Mouse (Mus musculus): ENCODE measurements around the gene Atp1a3. TPM values are rescaled to one million over a fixed set of nuclear protein-coding genes. Genes with fewer than 3 reads are reported as not detected.

The Atp1a3 gene
- polyA plus RNA-seq, 1 experiment = 25.7 TPM

- Histone ChIP-seq H3K9me3 (peaks cover 8% of the 10 kb centered on the region; the same call in 1 of the 2 replicates), H3K36me3 (replicated peaks; ENCODE audit: low read length) (no peaks in the 10 kb centered on the region), H3K4me3 (replicated peaks) (no peak overlapping the region), H3K27me3 (replicated peaks) (peaks cover 20% of the 10 kb centered on the region), H3K4me1 (peaks cover 36% of the 10 kb centered on the region)
- TF ChIP-seq FLI1 (IDR thresholded peaks at IDR 0.05; ENCODE audit: low read length) = no peak
- TF ChIP-seq GATA1 (IDR thresholded peaks at IDR 0.05; ENCODE audit: borderline replicate concordance, low read length) = no peak
These were observed 22.4 kb downstream of the Atp1a3 start for GRCm38 (mm10) chr7:24983396-24983795.

DNA sequence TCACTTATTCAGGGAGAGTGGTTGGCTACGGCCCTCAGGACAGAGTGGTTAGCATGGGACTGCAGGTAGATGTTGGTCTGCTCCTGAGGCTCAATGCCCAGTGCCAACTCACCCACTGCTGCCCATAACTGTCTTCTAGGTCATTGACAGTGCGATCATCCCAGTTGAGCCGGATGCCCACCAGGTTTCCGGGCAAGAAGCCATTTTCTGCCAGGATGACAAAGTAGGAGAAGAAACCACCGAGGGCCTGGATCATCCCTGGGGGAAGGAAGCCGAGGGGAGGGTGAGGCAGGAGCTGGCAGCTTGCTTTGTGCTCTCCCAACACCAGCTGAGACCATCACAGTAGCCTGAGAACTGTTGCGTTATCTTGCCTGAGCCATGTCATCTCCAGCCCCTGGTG is 25.3 kb downstream of the Atp1a3 start:
- Histone ChIP-seq H3K4me1 (peaks cover 36% of the 10 kb centered on the region), H3K27me3 (replicated peaks) (peaks cover 17% of the 10 kb centered on the region), H3K9me3 (peaks cover 6% of the 10 kb centered on the region; the same call in 1 of the 2 replicates), H3K4me3 (replicated peaks) (no peak overlapping the region), H3K36me3 (replicated peaks; ENCODE audit: low read length) (no peaks in the 10 kb centered on the region)
- TF ChIP-seq FLI1 (IDR thresholded peaks at IDR 0.05; ENCODE audit: low read length) = no peak
- no peak for TF ChIP-seq GATA1 (IDR thresholded peaks at IDR 0.05; ENCODE audit: borderline replicate concordance, low read length)

- peaks cover 17% of the 10 kb centered on the region for H3K27me3 ChIP-seq (replicated peaks)
- no peaks in the 10 kb centered on the region for H3K9me3 ChIP-seq
- H3K36me3 ChIP-seq (replicated peaks; ENCODE audit: low read length) = no peaks in the 10 kb centered on the region
- H3K4me3 ChIP-seq (replicated peaks) = peak overlapping the region; percentile 72
- no peak for TF ChIP-seq GATA1 (IDR thresholded peaks at IDR 0.05; ENCODE audit: borderline replicate concordance, low read length)
- TF ChIP-seq FLI1 (IDR thresholded peaks at IDR 0.05; ENCODE audit: low read length) = no peak
- peaks cover 50% of the 10 kb centered on the region for H3K4me1 ChIP-seq
These were observed 27.0 kb downstream of the Atp1a3 start for GRCm38 (mm10) chr7:24978781-24979180.

- no peak for TF ChIP-seq GATA1 (IDR thresholded peaks at IDR 0.05; ENCODE audit: borderline replicate concordance, low read length)
- TF ChIP-seq FLI1 (IDR thresholded peaks at IDR 0.05; ENCODE audit: low read length) = no peak
These were observed 30.7 kb downstream of the Atp1a3 start for GRCm38 (mm10) chr7:24974893-24975595.

GRCm38 (mm10) chr7:24973902-24974301 is 31.9 kb downstream of the Atp1a3 start:
- H3K4me1 ChIP-seq = peaks cover 56% of the 10 kb centered on the region

More at GRCm38 (mm10) chr7:24974893-24975595, 30.7 kb downstream of the Atp1a3 start:
- Histone ChIP-seq H3K27me3 (replicated peaks) (peaks cover 4% of the 10 kb centered on the region), H3K36me3 (replicated peaks; ENCODE audit: low read length) (peaks cover 15% of the 10 kb centered on the region), H3K4me3 (replicated peaks) (peak overlapping the region; percentile 74), H3K9me3 (no peaks in the 10 kb centered on the region), H3K4me1 (peaks cover 65% of the 10 kb centered on the region)

GRCm38 (mm10) chr7:24973208-24973607 is 32.5 kb downstream of the Atp1a3 start:
- H3K4me3 ChIP-seq (replicated peaks) = peak overlapping the region; percentile 99

More at GRCm38 (mm10) chr7:24973902-24974301, 31.9 kb downstream of the Atp1a3 start:
- Histone ChIP-seq H3K27me3 (replicated peaks) (peaks cover 4% of the 10 kb centered on the region), H3K9me3 (no peaks in the 10 kb centered on the region), H3K4me3 (replicated peaks) (no peak overlapping the region), H3K36me3 (replicated peaks; ENCODE audit: low read length) (peaks cover 25% of the 10 kb centered on the region)
- TF ChIP-seq FLI1 (IDR thresholded peaks at IDR 0.05; ENCODE audit: low read length) (no peak), GATA1 (IDR thresholded peaks at IDR 0.05; ENCODE audit: borderline replicate concordance, low read length) (no peak)

DNA sequence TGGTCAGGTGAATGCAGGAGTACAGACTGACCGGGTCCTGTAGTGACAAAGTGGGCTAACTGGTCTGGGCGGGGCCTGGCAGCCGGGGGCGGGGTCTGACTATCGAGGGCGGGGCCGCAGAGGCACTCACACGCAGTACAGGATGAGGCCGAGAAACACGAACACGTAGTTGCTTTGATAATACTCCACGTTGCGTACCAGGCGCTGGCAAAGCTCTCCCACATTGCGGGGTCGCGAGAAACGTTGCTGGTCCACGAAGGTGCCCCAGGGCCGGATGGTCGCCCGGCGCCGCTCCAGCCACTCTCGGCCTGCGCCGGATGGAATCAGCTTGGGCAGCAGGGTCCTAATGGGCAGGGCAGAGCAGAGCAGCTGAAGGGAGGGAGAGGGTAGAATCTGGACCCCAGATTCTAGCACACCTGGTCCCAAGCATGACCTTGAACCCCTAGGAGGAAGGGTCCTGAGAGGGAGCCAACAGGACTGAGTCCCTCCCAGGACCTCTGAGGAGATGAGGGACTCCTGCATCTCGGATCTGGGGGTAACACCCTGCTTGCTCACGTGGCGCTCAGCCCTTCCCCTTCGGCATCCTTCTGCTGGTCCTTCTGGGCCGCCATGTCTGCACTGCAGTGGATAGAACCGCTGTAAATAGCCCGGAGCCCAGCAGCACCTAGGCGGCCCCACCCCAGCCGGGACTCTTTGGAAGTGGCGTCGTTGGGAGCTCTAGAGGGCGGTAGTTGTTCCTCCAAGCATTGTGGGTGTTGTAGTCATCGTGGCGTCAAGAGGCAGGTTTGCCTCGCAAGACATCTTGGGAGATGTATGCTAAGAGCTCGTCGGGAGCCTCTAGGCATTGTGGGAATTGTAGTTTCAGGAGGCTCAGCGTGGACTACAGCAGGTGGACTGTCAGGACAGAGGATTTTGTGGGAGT is 33.5 kb downstream of the Atp1a3 start, which contains the start of gene Rabac1:
Gene Rabac1, minus strand, starts transcription at position 783 of the 922 bp plus-strand sequence.
- peaks cover 2% of the 10 kb centered on the region for H3K27me3 ChIP-seq (replicated peaks)
- peak within 1 kb of the TSS; percentile 99 for H3K4me3 ChIP-seq (replicated peaks)
- peaks cover 30% of the 10 kb centered on the region for H3K36me3 ChIP-seq (replicated peaks; ENCODE audit: low read length)
- peaks cover 57% of the 10 kb centered on the region for H3K4me1 ChIP-seq
- no peaks in the 10 kb centered on the region for H3K9me3 ChIP-seq
- no peak for TF ChIP-seq GATA1 (IDR thresholded peaks at IDR 0.05; ENCODE audit: borderline replicate concordance, low read length)
- TF ChIP-seq FLI1 (IDR thresholded peaks at IDR 0.05; ENCODE audit: low read length) = no peak

More at GRCm38 (mm10) chr7:24973208-24973607, 32.5 kb downstream of the Atp1a3 start:
- no peak for TF ChIP-seq GATA1 (IDR thresholded peaks at IDR 0.05; ENCODE audit: borderline replicate concordance, low read length)
- no peak for TF ChIP-seq FLI1 (IDR thresholded peaks at IDR 0.05; ENCODE audit: low read length)
- peaks cover 4% of the 10 kb centered on the region for H3K27me3 ChIP-seq (replicated peaks)
- H3K36me3 ChIP-seq (replicated peaks; ENCODE audit: low read length) = peaks cover 30% of the 10 kb centered on the region
- H3K4me1 ChIP-seq = peaks cover 56% of the 10 kb centered on the region
- H3K9me3 ChIP-seq = no peaks in the 10 kb centered on the region

GRCm38 (mm10) chr7:24971261-24971971 is 34.3 kb downstream of the Atp1a3 start:
- no peak for TF ChIP-seq FLI1 (IDR thresholded peaks at IDR 0.05; ENCODE audit: low read length)
- no peak for TF ChIP-seq GATA1 (IDR thresholded peaks at IDR 0.05; ENCODE audit: borderline replicate concordance, low read length)
- no peaks in the 10 kb centered on the region for H3K9me3 ChIP-seq

GRCm38 (mm10) chr7:24970341-24970740 is 35.4 kb downstream of the Atp1a3 start:
- Histone ChIP-seq H3K4me1 (peaks cover 62% of the 10 kb centered on the region), H3K36me3 (replicated peaks; ENCODE audit: low read length) (peaks cover 30% of the 10 kb centered on the region)
- TF ChIP-seq FLI1 (IDR thresholded peaks at IDR 0.05; ENCODE audit: low read length) = no peak

More at GRCm38 (mm10) chr7:24971261-24971971, 34.3 kb downstream of the Atp1a3 start:
- H3K36me3 ChIP-seq (replicated peaks; ENCODE audit: low read length) = peaks cover 30% of the 10 kb centered on the region
- peaks cover 60% of the 10 kb centered on the region for H3K4me1 ChIP-seq
- peaks cover 5% of the 10 kb centered on the region for H3K27me3 ChIP-seq (replicated peaks)
- H3K4me3 ChIP-seq (replicated peaks) = peak overlapping the region; percentile 99

More at GRCm38 (mm10) chr7:24970341-24970740, 35.4 kb downstream of the Atp1a3 start:
- H3K9me3 ChIP-seq = no peaks in the 10 kb centered on the region
- no peak overlapping the region for H3K4me3 ChIP-seq (replicated peaks)
- H3K27me3 ChIP-seq (replicated peaks) = peaks cover 5% of the 10 kb centered on the region
